Mouse (Mus musculus): Measurements from ENCODE around the gene Camta2.

Gene Camta2

DNA sequence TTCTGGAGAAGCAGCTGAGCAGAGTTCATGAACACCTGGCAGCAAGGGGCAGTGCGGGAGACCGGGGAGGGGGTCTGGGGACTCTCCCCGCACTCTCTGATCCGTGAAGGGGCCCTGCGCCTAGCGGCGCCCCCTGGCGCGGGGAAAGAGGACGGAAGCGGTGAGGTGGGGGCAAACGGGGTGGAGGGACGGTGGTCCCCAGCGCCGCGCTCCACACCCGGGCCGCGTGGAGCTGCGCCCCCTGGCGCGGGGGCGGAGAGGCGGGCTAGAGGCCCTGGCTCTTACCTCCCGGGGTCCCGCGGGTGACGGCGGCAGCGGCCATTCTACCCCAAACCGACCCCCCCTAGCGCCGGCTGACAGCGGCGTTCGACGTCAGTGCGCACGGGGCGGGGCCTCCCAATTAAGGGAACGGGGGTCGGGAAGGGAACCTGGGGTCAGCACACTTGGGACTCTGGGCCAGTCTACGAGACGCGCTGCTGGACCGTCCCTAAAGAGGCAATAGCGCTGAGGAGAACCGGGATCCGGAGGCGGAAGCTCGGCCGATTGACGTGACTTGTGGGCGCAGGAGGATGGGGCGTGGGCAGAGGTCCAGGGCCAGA is at the start of gene Camta2:
TSS of gene Camta2 (minus strand) at position 505 of the 599 bp plus-strand sequence.
- peak; percentile 82 for DNase-seq (ENCODE audit: low read depth)

GRCm38 (mm10) chr11:70733256-70733655 is 45.4 kb upstream of the Camta2 start:
- no peak for DNase-seq (ENCODE audit: low read depth)

GRCm38 (mm10) chr11:70731178-70731577 is 43.3 kb upstream of the Camta2 start:
- no peak for DNase-seq (ENCODE audit: low read depth)

DNA sequence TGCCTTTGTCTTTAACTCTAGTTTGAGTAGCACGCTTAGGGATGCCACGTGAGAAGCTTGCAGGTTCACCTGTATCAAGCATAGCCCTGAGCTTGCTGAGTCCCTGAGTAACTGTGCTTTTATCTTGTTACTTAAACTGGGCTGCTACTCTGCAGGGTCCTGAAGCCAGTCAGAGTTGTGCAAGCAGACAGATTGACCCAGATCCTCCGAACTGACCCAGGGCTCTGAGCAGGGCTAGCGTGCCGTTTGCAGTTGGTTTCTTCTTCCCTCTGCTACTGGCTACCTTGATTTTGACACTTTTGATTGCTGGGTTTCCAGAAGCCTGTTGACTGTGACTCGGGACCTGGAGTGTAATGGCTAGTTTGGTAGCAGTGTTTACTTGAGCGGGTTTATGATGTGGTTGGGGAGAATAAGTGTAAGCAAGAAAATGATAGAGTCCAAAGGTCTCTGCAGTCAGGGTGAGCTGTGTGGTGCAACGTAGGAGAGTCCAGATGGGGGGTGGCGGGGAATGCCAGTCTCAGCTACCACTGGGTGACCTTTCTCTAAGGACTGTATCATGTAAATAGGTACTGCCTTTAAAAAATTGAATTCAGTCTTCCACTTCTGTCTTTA is 42.6 kb upstream of the Camta2 start:
- DNase-seq (ENCODE audit: low read depth), result peak; percentile 42

- peak; percentile 31 for DNase-seq (ENCODE audit: low read depth)
These were observed 39.5 kb upstream of the Camta2 start for GRCm38 (mm10) chr11:70727385-70727784.

DNA sequence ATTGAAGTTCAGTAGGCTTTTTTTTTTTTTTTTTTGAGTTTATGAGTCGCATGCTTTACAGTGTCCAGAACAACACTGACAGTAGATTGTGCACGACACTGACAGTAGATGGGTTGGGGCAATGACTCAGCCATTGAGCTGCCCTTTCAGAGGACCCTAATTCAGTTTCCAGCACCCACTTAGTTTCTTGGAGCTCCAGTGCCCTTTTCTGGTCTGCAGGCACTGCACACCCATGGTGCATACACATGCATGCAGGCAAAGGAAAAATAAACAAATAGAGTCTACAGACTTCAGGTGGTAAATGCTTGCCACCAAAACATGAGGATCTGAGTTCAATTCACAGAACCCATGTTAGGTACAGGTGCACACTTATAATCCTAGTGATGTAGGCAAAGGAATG is 38.7 kb upstream of the Camta2 start:
- peak; percentile 17 for DNase-seq (ENCODE audit: low read depth)

DNA sequence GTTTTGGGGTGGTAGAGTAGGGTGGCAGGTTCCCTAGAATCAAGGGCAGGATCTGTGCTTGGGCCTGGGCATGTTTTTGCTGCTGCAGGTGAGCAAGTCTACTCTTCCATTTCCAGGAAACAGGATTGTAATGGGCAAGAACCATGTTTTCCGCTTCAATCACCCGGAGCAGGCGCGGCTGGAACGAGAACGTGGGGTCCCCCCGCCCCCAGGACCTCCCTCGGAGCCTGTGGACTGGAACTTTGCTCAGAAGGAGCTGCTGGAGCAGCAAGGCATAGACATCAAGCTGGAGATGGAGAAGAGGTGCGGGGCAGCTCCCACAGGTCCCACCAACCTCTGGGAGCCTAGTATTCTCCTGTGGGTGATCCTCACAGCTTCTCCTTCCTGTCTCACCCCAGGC is 36.8 kb upstream of the Camta2 start:
- DNase-seq (ENCODE audit: low read depth), result no peak

- DNase-seq (ENCODE audit: low read depth), result no peak
These were observed 33.2 kb upstream of the Camta2 start for GRCm38 (mm10) chr11:70721072-70721471.

DNA sequence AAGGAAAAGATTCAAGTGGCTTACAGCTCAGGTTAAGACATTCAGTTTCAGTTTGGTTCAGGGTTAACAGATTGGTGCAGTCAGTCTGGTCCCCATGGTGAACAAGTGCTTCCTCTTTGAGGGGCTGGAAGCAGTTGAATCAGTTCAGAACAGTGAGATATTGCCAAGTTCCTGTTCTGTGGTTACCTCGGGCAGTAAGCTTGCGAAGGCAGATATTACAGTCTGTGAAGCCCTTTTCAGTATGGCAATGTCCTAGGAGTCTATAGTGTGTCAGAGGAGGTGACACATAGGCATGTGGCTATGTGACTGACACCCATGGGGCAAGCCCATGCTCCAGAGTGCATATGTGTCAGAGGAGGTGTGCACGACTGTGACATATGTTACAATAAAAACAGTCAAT is 32.7 kb upstream of the Camta2 start:
- peak; percentile 94 for DNase-seq (ENCODE audit: low read depth)

DNA sequence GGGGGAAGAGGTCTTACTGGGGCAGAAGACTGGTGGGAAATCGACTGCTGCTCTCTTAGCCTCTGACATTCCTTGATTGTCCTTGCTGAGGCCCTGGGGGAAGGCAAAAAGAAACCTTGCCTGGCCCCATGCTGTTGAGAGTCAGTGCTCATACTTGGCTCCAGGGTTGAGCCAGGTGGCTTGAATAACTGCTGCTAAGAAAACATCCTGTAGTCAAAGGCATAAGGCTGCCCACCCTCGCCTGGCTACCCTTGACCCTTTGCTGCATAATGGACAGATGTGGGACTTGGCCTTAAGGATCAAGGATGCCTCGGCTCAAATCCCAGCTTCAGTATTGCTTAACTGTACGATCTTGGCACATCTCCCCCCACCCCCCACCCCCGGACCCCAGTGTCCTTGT is 30.6 kb upstream of the Camta2 start:
- DNase-seq (ENCODE audit: low read depth), result no peak

GRCm38 (mm10) chr11:70715832-70716231 is 27.9 kb upstream of the Camta2 start:
- DNase-seq (ENCODE audit: low read depth), result peak; percentile 29

- DNase-seq (ENCODE audit: low read depth), result no peak
These were observed 25.3 kb upstream of the Camta2 start for GRCm38 (mm10) chr11:70713222-70713621.

DNA sequence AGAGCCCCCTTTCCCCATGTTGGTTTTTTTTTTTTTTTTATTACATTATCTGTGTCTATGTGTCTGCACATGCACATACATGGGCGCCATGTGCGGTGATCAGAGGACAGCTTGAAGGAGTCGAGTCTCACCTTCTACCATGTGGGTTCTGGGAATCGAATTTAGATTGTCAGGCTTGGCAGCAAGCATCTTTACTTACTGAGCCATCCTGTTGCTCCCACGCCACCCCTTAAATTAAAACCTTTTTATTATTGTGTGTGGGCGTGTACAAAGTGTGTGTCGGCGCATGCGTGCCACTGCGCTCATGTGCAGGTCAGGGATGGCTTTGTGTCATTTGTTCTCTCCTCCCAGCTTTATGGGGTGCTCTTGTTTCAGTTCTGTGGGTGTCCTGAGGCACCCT is 23.1 kb upstream of the Camta2 start:
- DNase-seq (ENCODE audit: low read depth), result no peak

DNA sequence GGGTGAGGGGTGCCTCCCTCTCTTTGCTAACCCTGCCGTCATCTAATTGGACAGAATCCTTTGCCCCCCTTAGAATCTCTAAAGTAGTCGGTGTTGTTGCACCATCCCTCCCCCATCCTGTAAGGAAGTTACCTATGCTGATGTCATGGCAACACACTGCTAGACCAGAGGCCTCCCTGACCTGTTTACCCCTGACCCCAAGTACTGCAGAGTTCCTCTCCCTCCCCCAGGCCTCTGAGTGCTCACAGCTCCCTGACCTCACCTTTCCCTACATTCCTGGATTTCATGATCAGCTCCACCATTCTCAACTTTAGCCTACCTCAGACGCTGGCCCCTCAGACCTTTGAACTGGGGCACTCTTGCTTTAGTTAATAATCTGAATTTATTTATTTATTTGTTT is 18.2 kb upstream of the Camta2 start:
- no peak for DNase-seq (ENCODE audit: low read depth)

DNA sequence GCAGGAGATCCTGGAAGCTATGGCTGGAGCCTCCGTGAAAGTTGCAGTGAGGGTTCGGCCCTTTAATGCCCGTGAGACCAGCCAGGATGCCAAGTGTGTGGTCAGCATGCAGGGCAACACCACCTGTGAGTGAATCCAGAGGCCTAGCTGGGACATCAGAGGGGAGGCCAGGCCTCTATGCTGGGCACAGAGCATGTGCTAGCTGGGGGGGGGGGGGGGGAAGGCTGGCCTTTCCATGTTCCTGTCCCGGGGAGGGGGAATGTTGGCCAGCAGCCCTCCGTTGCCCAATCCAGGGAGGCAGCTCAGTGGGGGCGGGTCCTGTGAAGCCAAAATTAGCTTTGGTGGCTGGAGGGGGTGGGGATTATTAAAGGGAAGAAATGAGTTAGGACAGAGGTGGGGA is 14.9 kb upstream of the Camta2 start:
- DNase-seq (ENCODE audit: low read depth), result no peak

DNA sequence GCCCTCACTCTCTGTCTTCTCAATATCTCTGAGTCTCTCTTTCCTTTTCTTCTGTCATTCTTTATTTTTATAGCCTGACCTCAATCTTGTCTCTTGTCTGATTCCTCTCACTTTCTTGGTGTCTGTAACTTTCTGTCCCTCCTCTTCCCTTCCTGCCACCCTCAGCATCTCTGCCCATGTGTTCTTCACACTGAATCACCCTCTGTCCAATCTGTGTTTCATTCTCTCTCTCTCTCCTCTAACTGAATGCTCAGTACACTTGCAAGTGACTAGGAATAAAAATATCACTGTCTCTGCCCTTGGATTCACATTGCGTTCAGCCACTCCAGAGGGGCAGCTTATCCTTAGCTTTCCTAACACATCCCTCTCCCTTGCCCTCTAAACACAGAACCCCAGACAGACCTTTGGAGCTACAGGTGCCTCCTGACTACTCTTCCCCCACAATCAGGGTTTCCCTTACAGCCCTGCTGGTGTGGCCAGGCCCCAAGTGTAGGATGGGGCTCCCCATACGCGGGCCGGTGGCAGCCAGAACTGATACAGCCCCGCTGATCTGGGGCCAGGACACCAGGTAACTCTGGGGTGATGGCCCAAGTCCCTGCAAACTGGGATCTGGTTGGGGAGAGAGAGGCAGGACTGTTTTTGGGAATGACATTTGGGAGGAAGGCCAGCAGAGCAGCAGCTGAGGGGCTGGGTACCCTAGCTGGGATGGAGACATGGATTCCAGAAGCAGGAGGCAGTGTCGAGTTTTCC is 14.3 kb upstream of the Camta2 start:
- DNase-seq (ENCODE audit: low read depth), result no peak

- DNase-seq (ENCODE audit: low read depth), result no peak
These were observed 13.5 kb upstream of the Camta2 start for GRCm38 (mm10) chr11:70701221-70701955.

DNA sequence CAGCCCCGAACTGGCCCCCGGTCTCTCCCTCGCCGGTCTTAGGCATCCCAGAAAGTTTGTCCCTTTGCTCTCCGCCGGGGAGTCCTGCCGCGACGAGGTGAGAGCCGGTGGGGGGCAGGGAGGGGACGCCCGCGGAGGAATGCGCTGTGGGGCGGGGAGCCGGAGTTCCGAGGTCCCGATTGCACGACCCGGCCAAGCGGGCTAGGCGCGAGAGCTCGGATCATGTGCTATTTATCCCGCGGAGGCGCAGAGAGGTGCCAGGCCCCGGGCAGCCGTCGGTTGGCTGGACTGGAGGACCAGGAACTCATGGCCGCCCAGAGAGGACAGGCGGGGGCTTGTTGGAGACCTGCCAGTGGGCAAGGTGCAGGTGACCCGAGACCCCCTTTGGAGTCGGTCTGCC is 12.7 kb upstream of the Camta2 start:
- peak; percentile 24 for DNase-seq (ENCODE audit: low read depth)

DNA sequence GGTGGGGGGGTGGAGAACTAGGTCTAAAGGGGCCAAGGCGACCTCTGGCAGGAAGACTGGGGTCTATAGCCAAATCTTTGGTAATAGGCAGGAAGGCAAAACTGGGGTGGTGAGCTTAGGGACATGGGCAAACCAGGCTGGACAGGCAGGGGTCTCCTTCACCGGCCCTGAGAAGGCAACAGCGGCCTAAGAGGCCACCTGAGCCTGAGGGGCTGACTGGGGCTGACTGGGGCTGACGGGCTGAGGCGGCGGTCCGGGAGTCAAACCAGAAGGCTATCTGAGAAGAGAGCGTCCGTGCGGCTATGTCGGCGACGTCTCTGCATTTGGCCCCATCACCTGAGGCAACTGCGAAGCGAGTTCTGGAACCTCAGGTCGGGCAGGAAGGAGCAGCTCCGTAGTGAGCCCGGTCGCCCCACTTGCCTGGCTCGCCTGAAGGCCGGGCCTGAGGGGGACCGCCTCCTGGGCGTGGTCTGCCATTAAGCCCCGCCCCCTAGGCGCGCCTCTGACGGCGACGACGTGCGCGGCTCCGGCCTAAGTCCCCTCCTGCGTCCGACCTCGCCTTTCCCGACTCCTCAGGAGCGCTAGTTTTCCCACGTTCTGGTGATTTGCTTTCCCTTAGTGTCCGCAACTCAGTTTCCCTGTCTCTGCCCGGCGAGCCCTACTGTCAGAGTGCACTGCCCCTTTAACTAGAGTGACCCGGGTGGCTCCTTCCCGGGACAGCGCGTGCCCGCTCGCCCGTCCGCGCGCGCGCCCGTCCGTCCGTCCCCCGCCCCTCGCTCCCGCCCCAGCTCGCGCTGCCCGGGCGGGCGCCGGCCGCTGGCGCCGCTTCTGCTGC is 12.0 kb upstream of the Camta2 start, which contains the start of the genes Inca1 and Kif1c:
TSS of gene Inca1 (minus strand) at position 434 of the 835 bp plus-strand sequence.
TSS of gene Kif1c (plus strand) at position 827 of the 835 bp plus-strand sequence.
- DNase-seq (ENCODE audit: low read depth), result peak; percentile 90

- no peak for DNase-seq (ENCODE audit: low read depth)
These were observed 11.1 kb upstream of the Camta2 start for GRCm38 (mm10) chr11:70699051-70699450.

GRCm38 (mm10) chr11:70697376-70697775 is 9.5 kb upstream of the Camta2 start:
- DNase-seq (ENCODE audit: low read depth), result peak; percentile 49

DNA sequence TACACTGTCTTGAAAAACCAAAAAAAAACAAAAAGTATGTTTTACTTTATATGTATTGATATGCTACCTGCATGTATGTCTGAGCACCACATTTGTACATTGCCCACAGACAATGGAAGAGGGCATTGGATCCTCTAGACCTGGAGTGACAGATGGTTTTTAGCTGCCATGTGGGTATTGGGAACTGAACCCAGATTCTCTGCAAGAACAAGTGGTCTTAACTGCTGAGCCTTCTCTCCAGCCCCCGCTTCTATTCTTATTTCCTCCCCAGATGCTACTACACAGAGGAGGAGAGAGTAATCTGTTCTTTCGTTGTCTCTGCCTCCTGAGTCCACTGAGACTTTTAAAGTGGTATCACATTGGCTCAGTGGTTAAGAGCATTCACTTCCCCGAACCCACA is 5.6 kb upstream of the Camta2 start:
- DNase-seq (ENCODE audit: low read depth), result no peak
